Mouse (Mus musculus) heart, postnatal 0 days (tissue): Measurements from ENCODE around the gene Hikeshi.

ENCODE experiments used
- CTCF ChIP-seq: IDR thresholded peaks from 2 replicates; pipeline ENCODE4 v1.5.1; 2016; ENCODE audit warnings: antibody characterized with exemption, control low read depth, low read depth
- EP300 ChIP-seq: IDR thresholded peaks from 2 replicates; pipeline ENCODE4 v1.6.1; 2016; ENCODE audit warnings: antibody characterized with exemption, low read depth

DNA sequence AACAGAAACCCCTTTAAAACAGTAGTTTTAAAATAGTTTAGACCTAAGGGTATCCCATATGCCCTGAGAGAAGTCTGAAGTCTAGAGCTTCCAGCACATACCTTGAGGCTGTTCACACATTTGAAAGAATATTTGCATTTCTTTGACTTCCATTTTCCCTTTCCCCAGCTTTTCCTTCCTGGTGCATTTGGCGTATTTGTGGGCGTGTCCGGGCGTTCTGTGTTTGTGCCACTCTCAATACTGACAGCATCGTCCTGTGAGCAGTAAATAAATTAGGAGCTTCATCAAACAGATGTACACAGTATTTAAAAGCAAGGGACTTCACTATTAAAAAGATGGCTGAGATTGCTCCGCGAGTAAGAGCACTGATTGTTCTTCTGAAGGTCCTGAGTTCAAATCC lies 35.8 kb upstream of the Hikeshi start:
- TF ChIP-seq CTCF (no peak), EP300 (no peak)
